Mouse (Mus musculus): ENCODE measurements around the gene Wdr92. TPM values are rescaled to one million over a fixed set of nuclear protein-coding genes. Genes with fewer than 3 reads are reported as not detected.
A peak's percentile ranks its signal among the peaks of the same experiment; 100 is the strongest.
"Not testable (repeated sequence)": the region's sequence is repeated elsewhere in the genome, so short reads cannot be mapped to it uniquely, and the experiment has no call there.

Gene Wdr92
- total RNA-seq, 2 experiments from 2014 or later: 7.1 to 7.7 TPM

- intact Hi-C loops (cut with DNase I): loop anchor here (10.0 kb wide), 1 partner anchor 118 kb away; no protein-coding TSS in a partner anchor
- DNase-seq: no peak
Measured at GRCm38 (mm10) chr11:17202481-17202880, 20.6 kb downstream of the Wdr92 start.

GRCm38 (mm10) chr11:17211258-17212140 is 29.6 kb downstream of the Wdr92 start, which contains the start of gene Pno1:
Gene Pno1, minus strand, starts transcription at chr11:17211568.
- peak; percentile 99 for DNase-seq
- intact Hi-C loops (cut with DNase I): no loop called here

DNA sequence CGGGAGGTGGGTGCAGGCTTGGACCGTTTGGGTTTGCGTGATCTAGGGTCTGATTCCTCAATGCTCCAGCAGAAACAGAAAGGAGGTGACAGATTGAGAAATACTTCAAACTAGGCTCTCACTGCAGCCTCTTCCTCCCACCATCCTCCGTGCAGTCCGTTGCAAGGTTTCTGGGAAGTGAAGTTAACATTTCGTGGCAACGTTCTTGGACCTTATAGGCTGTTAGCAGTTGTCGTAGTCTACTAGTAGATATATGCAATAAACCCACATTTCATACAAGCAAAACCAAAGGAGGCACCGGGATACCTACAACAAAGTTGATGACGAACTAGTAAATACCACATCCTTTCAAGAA is 30.2 kb downstream of the Wdr92 start:
- no peak for DNase-seq
- intact Hi-C loops (cut with DNase I): no loop called here

- intact Hi-C loops (cut with DNase I): no loop called here
- DNase-seq: no peak
Measured at GRCm38 (mm10) chr11:17212903-17213509, 31.1 kb downstream of the Wdr92 start.

GRCm38 (mm10) chr11:17215475-17215874 is 33.6 kb downstream of the Wdr92 start:
- DNase-seq: no peak
- intact Hi-C loops (cut with DNase I): no loop called here

DNA sequence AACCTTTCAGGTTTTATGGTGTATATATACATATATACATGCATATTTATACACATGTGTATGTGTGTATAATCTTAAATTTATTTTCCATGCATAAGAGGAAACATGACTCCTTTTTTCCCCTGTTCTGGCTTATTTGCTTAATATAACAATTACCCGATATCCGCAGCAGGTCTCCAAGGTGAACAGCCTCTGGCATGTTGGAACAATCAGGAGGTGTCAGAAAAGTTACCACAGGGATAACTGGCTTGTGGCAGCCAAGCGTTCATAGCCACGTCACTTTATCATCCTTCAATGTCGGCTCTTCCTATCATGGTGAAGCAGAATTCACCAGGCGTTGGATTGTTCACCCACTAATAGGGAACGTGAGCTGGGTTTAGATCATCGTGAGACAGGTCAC is 39.2 kb downstream of the Wdr92 start:
- intact Hi-C loops (cut with DNase I): no loop called here
- no peak for DNase-seq

GRCm38 (mm10) chr11:17232792-17233191 is 50.9 kb downstream of the Wdr92 start:
- no peak for DNase-seq

DNA sequence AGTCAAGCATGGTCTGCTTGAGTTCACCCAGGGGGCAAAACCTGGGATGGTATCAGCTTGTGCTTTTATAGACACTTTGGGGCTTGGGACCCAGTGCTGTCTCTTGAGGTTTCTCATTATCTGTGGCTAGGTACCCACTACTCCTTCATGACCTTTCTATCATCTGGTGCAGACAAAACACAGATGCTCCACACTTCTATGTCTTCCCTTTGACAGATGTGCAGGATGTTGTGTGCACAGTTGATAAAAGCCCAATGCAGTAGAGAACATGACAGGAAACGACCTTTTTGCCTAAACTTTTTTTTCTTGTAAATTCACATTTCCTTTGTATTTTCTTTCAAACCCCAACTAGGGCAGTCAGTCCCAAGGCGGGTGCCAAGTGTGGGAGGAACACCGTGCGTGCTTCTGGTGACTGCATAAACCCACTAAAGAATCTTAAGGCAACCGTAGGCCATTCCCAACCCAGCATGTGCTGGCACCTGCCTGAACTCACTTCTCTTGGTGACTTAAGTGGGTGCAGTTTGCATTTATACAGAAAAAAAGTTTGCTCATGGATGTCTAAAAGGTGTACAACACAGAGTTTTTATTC is 54.6 kb downstream of the Wdr92 start:
- no peak for DNase-seq
- intact Hi-C loops (cut with DNase I): no loop called here

More at GRCm38 (mm10) chr11:17232792-17233191, 50.9 kb downstream of the Wdr92 start:
- intact Hi-C loops (cut with DNase I): no loop called here

GRCm38 (mm10) chr11:17238598-17238997 is 56.7 kb downstream of the Wdr92 start:
- intact Hi-C loops (cut with DNase I); DNase-seq: not testable (repeated sequence)

GRCm38 (mm10) chr11:17248715-17249114 is 66.8 kb downstream of the Wdr92 start:
- DNase-seq: no peak
- intact Hi-C loops (cut with DNase I): no loop called here

DNA sequence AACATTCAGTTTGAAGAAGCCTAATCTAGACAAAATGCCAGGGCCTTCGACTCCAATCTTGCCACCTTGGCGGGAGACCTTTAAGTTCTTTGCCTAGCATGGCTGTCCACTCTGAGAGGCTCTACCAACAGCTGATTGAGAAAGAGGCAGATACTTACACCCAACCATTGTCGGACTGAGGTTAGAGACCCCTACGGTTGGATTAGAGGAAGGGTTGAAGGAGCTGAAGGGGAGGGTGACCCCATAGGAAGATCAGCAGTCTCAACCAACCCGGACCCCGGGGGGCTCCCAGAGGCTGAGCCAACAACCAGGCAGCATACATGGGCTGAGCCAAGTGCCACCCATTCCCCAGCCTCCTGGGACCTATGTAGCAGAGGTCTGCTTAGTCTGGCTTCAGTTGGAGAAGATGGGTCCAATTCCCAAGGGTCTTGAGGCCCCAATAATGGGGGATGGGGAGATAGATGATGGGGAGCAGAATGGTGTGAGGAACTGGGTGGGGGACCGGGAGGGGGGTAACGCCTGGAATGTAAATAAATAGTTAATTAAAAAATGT is 75.0 kb downstream of the Wdr92 start:
- peak; percentile 36 for DNase-seq
- intact Hi-C loops (cut with DNase I): no loop called here

GRCm38 (mm10) chr11:17257443-17257842 is 75.5 kb downstream of the Wdr92 start, which contains the start of gene C1d:
Gene C1d, plus strand, starts transcription at chr11:17257579.
- intact Hi-C loops (cut with DNase I): no loop called here
- DNase-seq: peak; percentile 98

- intact Hi-C loops (cut with DNase I): no loop called here
- peak; percentile 21 for DNase-seq
Measured at GRCm38 (mm10) chr11:17257861-17258260, 76.0 kb downstream of the Wdr92 start.

GRCm38 (mm10) chr11:17267176-17267575 is 85.3 kb downstream of the Wdr92 start:
- no peak for DNase-seq
- intact Hi-C loops (cut with DNase I): no loop called here

DNA sequence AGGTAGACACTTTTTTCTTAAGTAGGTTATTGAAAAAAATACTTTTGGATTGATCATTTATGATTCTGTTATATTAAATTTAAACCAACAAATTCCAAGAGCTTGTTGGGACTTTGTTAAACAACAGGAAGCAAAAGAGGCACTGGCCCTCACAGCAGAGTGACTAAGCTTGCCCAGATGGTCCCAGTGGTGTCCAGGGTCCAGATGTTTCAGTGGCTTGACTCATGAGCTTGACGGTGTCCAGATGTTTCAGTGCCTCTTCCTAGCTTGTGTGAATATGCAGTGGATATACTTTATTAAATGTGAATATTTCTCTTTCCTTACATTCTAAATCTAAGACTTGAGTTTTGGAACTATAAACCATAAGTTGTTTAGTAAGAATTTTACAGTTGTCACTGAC is 86.9 kb downstream of the Wdr92 start:
- intact Hi-C loops (cut with DNase I): no loop called here
- no peak for DNase-seq

GRCm38 (mm10) chr11:17279959-17280358 is 98.1 kb downstream of the Wdr92 start:
- intact Hi-C loops (cut with DNase I): loop anchor here (5.0 to 10.0 kb wide), 3 partner anchors 175 to 1737 kb away; partner anchors contain the start of gene Meis1
- DNase-seq: peak; percentile 30

Other genes with a start within 250 kb of the Wdr92 start
- 1 to 10 TPM; 2.2 to 2.5 TPM for gene Fbxo48, start 230.7 kb upstream of the Wdr92 start, total RNA-seq (2021)
- 100 to 1,000 TPM; 191 to 194 TPM for gene Cnrip1, start 130.5 kb upstream of the Wdr92 start, total RNA-seq (2021)
- 1 to 10 TPM; 4.4 to 4.5 TPM for gene Plek, start 129.7 kb upstream of the Wdr92 start, total RNA-seq (2021)
- gene Ppp3r1, start 22.8 kb upstream of the Wdr92 start, total RNA-seq (2021): 100 to 1,000 TPM; 217 to 218 TPM
- gene Pno1, start 29.5 kb downstream of the Wdr92 start, total RNA-seq (2021): 10 to 100 TPM; 34.5 to 34.6 TPM
- 10 to 100 TPM; 76.2 to 77.6 TPM for gene C1d, start 75.5 kb downstream of the Wdr92 start, total RNA-seq (2021)